Mouse (Mus musculus) liver, adult 2 months (tissue): Measurements from ENCODE around the gene Dhrs9.

Experiments used
- CTCF ChIP-seq: fragments of 200-500 bp; IDR thresholded peaks from 2 replicates; pipeline ENCODE4 v1.5.1; 2011; ENCODE audit warnings: low read depth, low read length, control low read depth
- POLR2A ChIP-seq: fragments of 200-500 bp; IDR thresholded peaks from 2 replicates; pipeline ENCODE4 v1.6.1; 2011; ENCODE audit warnings: low read length, control low read depth; ENCODE audit not compliant: insufficient read depth; ENCODE audit errors: extremely low read depth

- TF ChIP-seq CTCF, result no peak
- no peak for TF ChIP-seq POLR2A
Measured at GRCm38 (mm10) chr2:69441656-69442055, 61.4 kb downstream of the Dhrs9 start.
